In the genomic region with DNA sequence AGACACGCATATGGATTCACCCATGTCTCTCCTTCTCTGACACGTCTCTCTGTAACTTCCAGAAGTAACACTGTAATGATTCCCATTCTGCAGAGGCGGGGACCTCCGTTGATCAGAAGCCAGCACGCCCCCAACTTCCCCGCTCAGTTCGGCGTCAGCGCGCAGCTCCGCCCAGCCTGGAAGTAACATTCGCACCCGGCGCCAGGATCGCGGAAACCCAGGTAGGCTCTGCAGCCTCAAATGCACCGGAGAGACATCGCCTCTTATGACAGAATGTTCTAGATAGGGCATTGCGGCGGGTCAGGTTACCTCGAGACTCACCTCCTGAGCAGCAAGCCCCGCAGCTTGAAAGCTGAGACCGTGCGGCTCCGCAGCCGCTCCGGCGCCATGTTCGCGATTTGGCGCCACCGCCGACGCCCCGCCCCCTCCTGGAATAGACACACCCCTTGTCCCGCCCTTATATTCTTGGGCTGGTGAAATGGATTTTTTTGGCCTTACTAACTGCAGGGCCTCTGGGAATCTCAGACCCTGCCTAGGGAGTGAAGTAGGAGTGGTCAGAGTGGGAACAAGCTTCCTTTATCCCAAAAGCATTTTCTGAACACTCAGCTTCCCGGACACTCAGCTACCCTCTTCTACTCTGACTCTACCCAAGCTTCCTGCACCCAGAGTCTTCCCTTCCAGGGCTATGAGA, we compare ENCODE assay signal across 8 mouse cellular contexts. TPM values are rescaled to one million over a fixed set of nuclear protein-coding genes. Genes with fewer than 3 reads are reported as not detected.
A peak's percentile ranks its signal among the peaks of the same experiment; 100 is the strongest.
DNase-seq lines count a peak whose midpoint lies in the region; ATAC-seq and TF ChIP-seq lines count a peak whose summit lies in the region.

A gene (minus strand): TSS at position 420 of the 691 bp plus-strand sequence.

- peak within 1 kb of the TSS; percentile 55 for H3K9ac ChIP-seq in forebrain, embryonic 12.5 days
- H3K9ac ChIP-seq in heart, embryonic 16.5 days (ENCODE audit: low read length) = peak within 1 kb of the TSS; percentile 80
- peak within 1 kb of the TSS; percentile 69 for H3K9ac ChIP-seq in liver, embryonic 13.5 days
- peak within 1 kb of the TSS; percentile 49; the same call in 1 of the 2 replicates for H3K9ac ChIP-seq in stomach, embryonic 15.5 days

- peak within 1 kb of the TSS; percentile 65 for H3K27ac ChIP-seq in forebrain, embryonic 12.5 days
- H3K27ac ChIP-seq in heart, embryonic 16.5 days (ENCODE audit: low read length) = peak within 1 kb of the TSS; percentile 88
- H3K27ac ChIP-seq in liver, embryonic 13.5 days = peak within 1 kb of the TSS; percentile 50
- peak within 1 kb of the TSS; percentile 94 for H3K27ac ChIP-seq in stomach, embryonic 15.5 days

- no peaks in the 10 kb centered on the region for H3K9me3 ChIP-seq in E14TG2a.4 (ENCODE audit: low read length)
- no peaks in the 10 kb centered on the region for H3K9me3 ChIP-seq in forebrain, embryonic 12.5 days
- no peaks in the 10 kb centered on the region for H3K9me3 ChIP-seq in heart, embryonic 16.5 days (replicated peaks; ENCODE audit: control insufficient read depth, low read length)
- no peaks in the 10 kb centered on the region for H3K9me3 ChIP-seq in liver, embryonic 13.5 days (replicated peaks)
- no peaks in the 10 kb centered on the region for H3K9me3 ChIP-seq in stomach, embryonic 15.5 days

- no peak for TF ChIP-seq CTCF in E14TG2a.4 (conservative IDR thresholded peaks at IDR 0.05; ENCODE audit: low read length)

- peaks cover 36% of the 10 kb centered on the region for H3K4me1 ChIP-seq in E14TG2a.4 (replicated peaks; ENCODE audit: low read depth, low read length)
- 0 out of 2 replicates have a peak, but pooled peaks cover 5% of the 10 kb centered on the region for H3K4me1 ChIP-seq in forebrain, embryonic 12.5 days
- H3K4me1 ChIP-seq in heart, embryonic 16.5 days (ENCODE audit: control insufficient read depth, insufficient read depth, low read length) = peaks cover 5% of the 10 kb centered on the region; the same call in 1 of the 2 replicates
- H3K4me1 ChIP-seq in liver, embryonic 13.5 days (replicated peaks) = peaks cover 30% of the 10 kb centered on the region
- peaks cover 6% of the 10 kb centered on the region; the same call in 1 of the 2 replicates for H3K4me1 ChIP-seq in stomach, embryonic 15.5 days

- peak; percentile 95 for ATAC-seq in forebrain, embryonic 12.5 days (ENCODE audit: low FRiP score)
- peak; percentile 95 for ATAC-seq in heart, embryonic 16.5 days (replicated peaks; ENCODE audit: extremely low read depth, insufficient read depth, low FRiP score)
- peak; percentile 97 for ATAC-seq in liver, embryonic 13.5 days (ENCODE audit: low read depth)
- peak; percentile 94 for ATAC-seq in stomach, embryonic 15.5 days (ENCODE audit: insufficient read depth, low FRiP score, low read depth)

- H3K4me2 ChIP-seq in forebrain, embryonic 12.5 days = peak within 1 kb of the TSS; percentile 57
- H3K4me2 ChIP-seq in heart, embryonic 16.5 days (ENCODE audit: low read depth, low read length) = peak within 1 kb of the TSS; percentile 79
- H3K4me2 ChIP-seq in liver, embryonic 13.5 days = peak within 1 kb of the TSS; percentile 75
- peak within 1 kb of the TSS; percentile 54 for H3K4me2 ChIP-seq in stomach, embryonic 15.5 days

- peak within 1 kb of the TSS; percentile 88 for H3K4me3 ChIP-seq in E14TG2a.4 (replicated peaks; ENCODE audit: low read length)
- H3K4me3 ChIP-seq in forebrain, embryonic 12.5 days (replicated peaks) = peak within 1 kb of the TSS; percentile 66
- H3K4me3 ChIP-seq in heart, embryonic 16.5 days (ENCODE audit: low read length) = peak within 1 kb of the TSS; percentile 88
- H3K4me3 ChIP-seq in liver, embryonic 13.5 days (replicated peaks) = peak within 1 kb of the TSS; percentile 63
- peak within 1 kb of the TSS; percentile 78 for H3K4me3 ChIP-seq in stomach, embryonic 15.5 days (replicated peaks)

- under 1% methylated on average over 37 of the region's 37 CpGs for WGBS in forebrain, embryonic 12.5 days
- WGBS in heart, embryonic 16.5 days = under 1% methylated on average over 37 of the region's 37 CpGs
- under 1% methylated on average over 37 of the region's 37 CpGs for WGBS in liver, embryonic 13.5 days (ENCODE audit: insufficient replicate concordance)
- WGBS in stomach, embryonic 15.5 days = under 1% methylated on average over 37 of the region's 37 CpGs

- DNase-seq in c-Kit-positive CD71-positive TER-119-positive erythroid progenitor cells, embryonic 14.5 days (ENCODE audit: low spot score) = peak; percentile 87
- DNase-seq in kidney, postnatal 25 days = peak; percentile 89 to 91
- DNase-seq in liver, embryonic 13.5 days = peak; percentile 82
- peak; percentile 76 to 80 for DNase-seq in natural killer cell, adult 2 months (ENCODE audit: low spot score in 2 of 2)

- H3K36me3 ChIP-seq in E14TG2a.4 (ENCODE audit: insufficient read depth, low read length) = peaks cover 33% of the 10 kb centered on the region
- peaks cover 7% of the 10 kb centered on the region; the same call in 1 of the 2 replicates for H3K36me3 ChIP-seq in forebrain, embryonic 12.5 days (replicated peaks)
- H3K36me3 ChIP-seq in heart, embryonic 16.5 days (ENCODE audit: control insufficient read depth, insufficient read depth) = 0 out of 2 replicates have a peak, but pooled peaks cover 2% of the 10 kb centered on the region
- peaks cover 29% of the 10 kb centered on the region for H3K36me3 ChIP-seq in liver, embryonic 13.5 days
- H3K36me3 ChIP-seq in stomach, embryonic 15.5 days = no peaks in the 10 kb centered on the region

- no peaks in the 10 kb centered on the region for H3K27me3 ChIP-seq in E14TG2a.4 (ENCODE audit: insufficient read depth, low read length)
- no peaks in the 10 kb centered on the region for H3K27me3 ChIP-seq in forebrain, embryonic 12.5 days
- H3K27me3 ChIP-seq in heart, embryonic 16.5 days (ENCODE audit: control insufficient read depth, insufficient read depth, low read length) = no peaks in the 10 kb centered on the region
- no peaks in the 10 kb centered on the region for H3K27me3 ChIP-seq in liver, embryonic 13.5 days
- H3K27me3 ChIP-seq in stomach, embryonic 15.5 days (replicated peaks) = no peaks in the 10 kb centered on the region

RNA-seq across cellular contexts. Expression of the gene that starts here (rescaled TPM):
- polyA plus RNA-seq in forebrain, embryonic 12.5 days (2016; fragmentation: Nextera tagmentation; extraction: Ambion mirVana) = 26.3 and 27.1 TPM in 2 replicates
- polyA plus RNA-seq in heart, embryonic 16.5 days (2015; fragmentation: Nextera tagmentation; extraction: Ambion mirVana) = 15.0 TPM in 2 replicates
- 29.0 and 32.5 TPM in 2 replicates for polyA plus RNA-seq in liver, embryonic 13.5 days (2015; fragmentation: Nextera tagmentation; extraction: Ambion mirVana)
- polyA plus RNA-seq in stomach, embryonic 15.5 days (2015; fragmentation: Nextera tagmentation; extraction: Ambion mirVana) = 24.3 and 27.1 TPM in 2 replicates

Comparison
In these comparisons a context has a peak if more than half of its experiments do, and no peak if none do; other contexts are left out.
1. Peak in every context shown above with its lines: DNase-seq, ATAC-seq, H3K4me3 ChIP-seq and H3K27ac ChIP-seq.